In genomic region chr11:94978947-94979346, GRCm38 (mm10) we compare ENCODE assay signal across 8 mouse cellular contexts. TPM values are rescaled to one million over a fixed set of nuclear protein-coding genes. Genes with fewer than 3 reads are reported as not detected.
A peak's percentile ranks its signal among the peaks of the same experiment; 100 is the strongest.
DNase-seq lines count a peak whose midpoint lies in the region; ATAC-seq lines count a peak whose summit lies in the region.

No protein-coding gene starts in this region.

- H3K27me3 ChIP-seq in embryonic facial prominence, embryonic 14.5 days (replicated peaks; ENCODE audit: control insufficient read depth, insufficient read depth, low read length) = no peaks in the 10 kb centered on the region
- no peaks in the 10 kb centered on the region for H3K27me3 ChIP-seq in limb, embryonic 12.5 days
- no peaks in the 10 kb centered on the region for H3K27me3 ChIP-seq in midbrain, embryonic 15.5 days (replicated peaks)

- no peaks in the 10 kb centered on the region for H3K9me3 ChIP-seq in embryonic facial prominence, embryonic 14.5 days (ENCODE audit: control insufficient read depth, low read length)
- H3K9me3 ChIP-seq in limb, embryonic 12.5 days = no peaks in the 10 kb centered on the region
- no peaks in the 10 kb centered on the region for H3K9me3 ChIP-seq in midbrain, embryonic 15.5 days

- H3K9ac ChIP-seq in embryonic facial prominence, embryonic 14.5 days (ENCODE audit: low read depth, low read length) = peak overlapping the region; percentile 55; the same call in 1 of the 2 replicates
- H3K9ac ChIP-seq in limb, embryonic 12.5 days (replicated peaks) = peak overlapping the region; percentile 38; the same call in 1 of the 2 replicates
- peak overlapping the region; percentile 36 for H3K9ac ChIP-seq in midbrain, embryonic 15.5 days

- peaks cover 8% of the 10 kb centered on the region for H3K4me1 ChIP-seq in embryonic facial prominence, embryonic 14.5 days (ENCODE audit: control insufficient read depth, insufficient read depth, low read length)
- H3K4me1 ChIP-seq in limb, embryonic 12.5 days (replicated peaks) = peaks cover 14% of the 10 kb centered on the region; the same call in 1 of the 2 replicates
- peaks cover 22% of the 10 kb centered on the region for H3K4me1 ChIP-seq in midbrain, embryonic 15.5 days

- under 1% methylated on average over 20 of the region's 20 CpGs for WGBS in embryonic facial prominence, embryonic 14.5 days
- 0% methylated on average over 20 of the region's 20 CpGs for WGBS in limb, embryonic 12.5 days
- WGBS in midbrain, embryonic 15.5 days = under 1% methylated on average over 20 of the region's 20 CpGs

- no peaks in the 10 kb centered on the region for H3K36me3 ChIP-seq in embryonic facial prominence, embryonic 14.5 days (ENCODE audit: control insufficient read depth, insufficient read depth, low read length)
- H3K36me3 ChIP-seq in limb, embryonic 12.5 days = no peaks in the 10 kb centered on the region
- H3K36me3 ChIP-seq in midbrain, embryonic 15.5 days (replicated peaks) = no peaks in the 10 kb centered on the region

- DNase-seq in 416B (ENCODE audit: low read depth) = peak; percentile 97
- DNase-seq in adrenal gland, postnatal 4 days (ENCODE audit: low spot score in 2 of 2) = peak; percentile 88 to 98
- peak; percentile 96 for DNase-seq in embryonic facial prominence, embryonic 14.5 days (ENCODE audit: low spot score)
- DNase-seq in heart, adult 8-10 months (ENCODE audit: low spot score) = peak; percentile 97
- peak; percentile 94 to 95 for DNase-seq in kidney, adult 8-10 months
- DNase-seq in spleen, adult 18-20 months = peak; percentile 89 to 93

- no peak overlapping the region for H3K27ac ChIP-seq in embryonic facial prominence, embryonic 14.5 days (replicated peaks; ENCODE audit: low read depth, low read length)
- no peak overlapping the region for H3K27ac ChIP-seq in limb, embryonic 12.5 days
- peak overlapping the region; percentile 91 for H3K27ac ChIP-seq in midbrain, embryonic 15.5 days

- ATAC-seq in embryonic facial prominence, embryonic 14.5 days (ENCODE audit: low read depth) = peak; percentile 94
- ATAC-seq in limb, embryonic 12.5 days (ENCODE audit: insufficient number of reproducible peaks, insufficient read depth, low FRiP score, low TSS enrichment, low read depth) = peak; percentile 93
- peak; percentile 97 for ATAC-seq in midbrain, embryonic 15.5 days (replicated peaks)

- H3K4me2 ChIP-seq in embryonic facial prominence, embryonic 14.5 days (ENCODE audit: low read depth, low read length) = peak overlapping the region; percentile 58
- peak overlapping the region; percentile 55 for H3K4me2 ChIP-seq in limb, embryonic 12.5 days
- peak overlapping the region; percentile 49 for H3K4me2 ChIP-seq in midbrain, embryonic 15.5 days

- H3K4me3 ChIP-seq in embryonic facial prominence, embryonic 14.5 days (ENCODE audit: low read depth, low read length) = peak overlapping the region; percentile 30
- H3K4me3 ChIP-seq in limb, embryonic 12.5 days (replicated peaks) = peak overlapping the region; percentile 23
- peak overlapping the region; percentile 24 for H3K4me3 ChIP-seq in midbrain, embryonic 15.5 days

RNA-seq across cellular contexts. Expression of gene Sgca, which starts 2.8 kb away (rescaled TPM):
- 1 to 10 TPM; 2.8 to 3.9 TPM for total RNA-seq in adrenal gland, postnatal 4 days (2021)
- polyA plus RNA-seq in embryonic facial prominence, embryonic 14.5 days (2014; fragmentation: Nextera tagmentation; extraction: Ambion mirVana) = 18.6 and 19.5 TPM in 2 replicates
- total RNA-seq in heart, adult 8-10 months (2022) = 100 to 1,000 TPM; 202 to 221 (median 208) TPM
- polyA plus RNA-seq in limb, embryonic 12.5 days (2016; fragmentation: Nextera tagmentation; extraction: Ambion mirVana) = 2.8 and 3.0 TPM in 2 replicates
- polyA plus RNA-seq in midbrain, embryonic 15.5 days (2015; fragmentation: Nextera tagmentation; extraction: Ambion mirVana) = not detected in 2 replicates

RNA-seq across cellular contexts. Expression of gene Hils1, which starts 11.6 kb away (rescaled TPM):
- not detected for total RNA-seq in adrenal gland, postnatal 4 days (2021)
- 0.25 and 0.61 TPM in 2 replicates for polyA plus RNA-seq in embryonic facial prominence, embryonic 14.5 days (2014; fragmentation: Nextera tagmentation; extraction: Ambion mirVana)
- not detected for total RNA-seq in heart, adult 8-10 months (2022)
- polyA plus RNA-seq in limb, embryonic 12.5 days (2016; fragmentation: Nextera tagmentation; extraction: Ambion mirVana) = not detected in 2 replicates
- polyA plus RNA-seq in midbrain, embryonic 15.5 days (2015; fragmentation: Nextera tagmentation; extraction: Ambion mirVana) = not detected in 2 replicates

RNA-seq across cellular contexts. Expression of gene Ppp1r9b, which starts 11.9 kb away (rescaled TPM):
- 100 to 1,000 TPM; 108 to 113 TPM for total RNA-seq in adrenal gland, postnatal 4 days (2021)
- polyA plus RNA-seq in embryonic facial prominence, embryonic 14.5 days (2014; fragmentation: Nextera tagmentation; extraction: Ambion mirVana) = 16.0 and 16.1 TPM in 2 replicates
- total RNA-seq in heart, adult 8-10 months (2022) = 10 to 100 TPM; 43.9 to 47.4 (median 45.6) TPM
- polyA plus RNA-seq in limb, embryonic 12.5 days (2016; fragmentation: Nextera tagmentation; extraction: Ambion mirVana) = 12.0 and 12.6 TPM in 2 replicates
- polyA plus RNA-seq in midbrain, embryonic 15.5 days (2015; fragmentation: Nextera tagmentation; extraction: Ambion mirVana) = 20.5 and 22.2 TPM in 2 replicates

RNA-seq across cellular contexts. Expression of gene Samd14, which starts 30.7 kb away (rescaled TPM):
- total RNA-seq in adrenal gland, postnatal 4 days (2021) = 10 to 100 TPM; 16.2 to 22.5 TPM
- polyA plus RNA-seq in embryonic facial prominence, embryonic 14.5 days (2014; fragmentation: Nextera tagmentation; extraction: Ambion mirVana) = 21.9 and 29.0 TPM in 2 replicates
- 1 to 10 TPM in 2 of 4 experiments, under 1 TPM in 2; 0.72 to 1.1 (median 0.96) TPM for total RNA-seq in heart, adult 8-10 months (2022)
- 34.6 and 37.7 TPM in 2 replicates for polyA plus RNA-seq in limb, embryonic 12.5 days (2016; fragmentation: Nextera tagmentation; extraction: Ambion mirVana)
- 171 and 177 TPM in 2 replicates for polyA plus RNA-seq in midbrain, embryonic 15.5 days (2015; fragmentation: Nextera tagmentation; extraction: Ambion mirVana)

RNA-seq across cellular contexts. Expression of gene Col1a1, which starts 42.9 kb away (rescaled TPM):
- total RNA-seq in adrenal gland, postnatal 4 days (2021) = 1,000 to 10,000 TPM in 1 of 2 experiments, 100 to 1,000 TPM in 1; 890 to 1,096 TPM
- 3,653 and 4,731 TPM in 2 replicates for polyA plus RNA-seq in embryonic facial prominence, embryonic 14.5 days (2014; fragmentation: Nextera tagmentation; extraction: Ambion mirVana)
- total RNA-seq in heart, adult 8-10 months (2022) = 10 to 100 TPM; 23.3 to 50.4 (median 39.8) TPM
- 290 and 351 TPM in 2 replicates for polyA plus RNA-seq in limb, embryonic 12.5 days (2016; fragmentation: Nextera tagmentation; extraction: Ambion mirVana)
- 82.7 and 92.9 TPM in 2 replicates for polyA plus RNA-seq in midbrain, embryonic 15.5 days (2015; fragmentation: Nextera tagmentation; extraction: Ambion mirVana)
